Mouse (Mus musculus): Measurements from ENCODE around the gene Iqcf5. TPM values are rescaled to one million over a fixed set of nuclear protein-coding genes. Genes with fewer than 3 reads are reported as not detected.
A peak's percentile ranks its signal among the peaks of the same experiment; 100 is the strongest.

The Iqcf5 gene
- polyA plus RNA-seq, 1 experiment from 2014 or later, result not detected

DNA sequence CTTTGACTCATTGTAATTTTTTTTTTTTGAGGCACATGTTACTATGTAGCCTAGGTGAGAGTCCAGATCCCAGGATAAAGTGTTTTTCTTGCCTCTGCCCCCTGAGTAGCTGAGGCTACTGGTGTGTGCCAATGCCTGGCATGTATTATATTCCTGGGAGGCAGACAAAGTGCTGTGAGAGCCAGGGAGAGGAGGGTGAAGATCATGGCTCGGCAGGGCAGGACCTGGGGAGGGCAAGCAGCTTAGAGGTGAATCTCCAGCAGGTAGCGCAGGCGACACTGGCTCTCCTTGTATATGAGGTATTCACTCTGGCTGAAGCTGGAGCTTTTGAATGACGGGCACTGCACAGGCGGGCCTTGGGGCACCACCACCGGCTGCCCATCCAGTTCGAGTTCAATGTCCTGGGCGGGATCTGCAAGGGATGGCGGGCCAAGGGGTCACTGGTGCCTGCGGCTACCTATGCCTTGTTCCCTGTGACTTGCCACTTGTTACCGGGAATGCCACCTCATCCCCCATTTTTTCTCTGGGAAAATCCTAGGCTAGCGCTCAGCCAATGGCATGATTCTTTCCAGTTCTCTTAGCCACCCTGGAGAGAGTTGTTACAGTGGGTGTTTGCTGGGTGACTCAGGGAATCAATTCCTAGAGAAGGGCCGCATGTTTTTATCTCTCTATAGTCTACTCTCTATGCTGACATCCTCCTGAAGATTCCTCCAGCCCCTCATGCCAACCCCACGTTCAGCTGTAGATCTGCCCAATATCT is 43.2 kb upstream of the Iqcf5 start:
- Histone ChIP-seq H3K9me3 (ENCODE audit: low read depth, low read length) (no peaks in the 10 kb centered on the region), H3K4me2 (peak overlapping the region; percentile 45), H3K9ac (0 out of 2 replicates have a peak overlapping the region, but pooled peaks have one; percentile 6), H3K4me3 (ENCODE audit: low read depth, low read length) (no peak overlapping the region), H3K4me1 (ENCODE audit: insufficient read depth) (peaks cover 9% of the 10 kb centered on the region), H3K27me3 (ENCODE audit: insufficient read depth, low read length) (no peaks in the 10 kb centered on the region), H3K36me3 (ENCODE audit: insufficient read depth) (no peaks in the 10 kb centered on the region), H3K27ac (ENCODE audit: low read depth) (no peak overlapping the region)
- no peak for TF ChIP-seq CTCF (IDR thresholded peaks at IDR 0.05; ENCODE audit: low read depth)
- 69% methylated on average over 14 of the region's 14 CpGs for WGBS
- ATAC-seq (ENCODE audit: insufficient read depth) (no peak), DNase-seq (no peak)

DNA sequence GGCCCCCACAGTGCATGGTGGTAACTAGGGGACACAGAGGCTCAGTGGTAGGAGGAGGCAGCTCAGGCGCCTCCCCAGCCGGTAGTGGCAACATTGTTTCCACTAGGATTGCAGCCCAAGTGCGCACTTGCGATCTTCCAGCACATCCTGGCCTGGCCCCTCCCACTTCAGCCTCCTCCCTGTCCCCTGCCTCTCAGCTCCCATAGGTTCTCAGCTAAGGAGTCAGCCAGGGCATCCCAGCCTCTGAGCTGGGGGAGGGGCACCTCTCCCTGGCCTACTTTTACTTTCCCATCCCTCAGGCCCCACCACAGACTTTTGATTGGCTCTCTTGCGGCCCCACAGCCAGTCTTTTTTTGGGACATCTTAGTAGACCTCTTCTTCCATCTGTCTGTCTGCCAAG is 42.5 kb upstream of the Iqcf5 start:
- WGBS, result 15% methylated on average over 5 of the region's 5 CpGs
- no peak overlapping the region for H3K4me3 ChIP-seq (ENCODE audit: low read depth, low read length)
- H3K9me3 ChIP-seq (ENCODE audit: low read depth, low read length), result no peaks in the 10 kb centered on the region
- TF ChIP-seq CTCF (IDR thresholded peaks at IDR 0.05; ENCODE audit: low read depth), result peak; percentile 16; the same call in 1 of the 2 replicates
- H3K4me1 ChIP-seq (ENCODE audit: insufficient read depth), result peaks cover 13% of the 10 kb centered on the region
- DNase-seq (peak; percentile 77), ATAC-seq (ENCODE audit: insufficient read depth) (peak; percentile 45)
- H3K27ac ChIP-seq (ENCODE audit: low read depth), result no peak overlapping the region
- no peaks in the 10 kb centered on the region for H3K36me3 ChIP-seq (ENCODE audit: insufficient read depth)
- no peak overlapping the region for H3K9ac ChIP-seq
- peak overlapping the region; percentile 45 for H3K4me2 ChIP-seq
- no peaks in the 10 kb centered on the region for H3K27me3 ChIP-seq (ENCODE audit: insufficient read depth, low read length)

DNA sequence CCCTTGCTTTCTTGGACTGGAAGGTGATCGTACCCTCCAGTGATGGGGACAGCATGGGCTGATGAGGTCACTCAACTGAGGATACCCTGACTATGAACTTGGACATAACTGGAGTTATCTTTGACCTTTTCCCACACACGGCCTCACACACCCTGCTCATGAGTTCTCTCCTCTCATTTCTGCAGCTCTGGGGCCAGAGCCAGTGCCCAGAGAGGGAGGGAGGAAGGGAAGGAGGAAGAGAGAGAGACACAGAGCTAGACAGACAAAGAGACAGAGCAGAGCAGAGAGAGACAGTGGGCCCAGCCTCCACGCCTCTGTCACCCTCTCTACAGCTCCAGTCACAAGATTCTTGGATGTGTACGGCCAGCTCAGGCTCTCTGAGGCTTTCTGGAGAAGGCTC is 42.1 kb upstream of the Iqcf5 start:
- Histone ChIP-seq H3K27me3 (ENCODE audit: insufficient read depth, low read length) (no peaks in the 10 kb centered on the region), H3K36me3 (ENCODE audit: insufficient read depth) (no peaks in the 10 kb centered on the region), H3K27ac (ENCODE audit: low read depth) (peak overlapping the region; percentile 52; the same call in 1 of the 2 replicates), H3K9me3 (ENCODE audit: low read depth, low read length) (no peaks in the 10 kb centered on the region), H3K4me3 (ENCODE audit: low read depth, low read length) (no peak overlapping the region), H3K9ac (no peak overlapping the region), H3K4me2 (no peak overlapping the region), H3K4me1 (ENCODE audit: insufficient read depth) (peaks cover 13% of the 10 kb centered on the region)
- WGBS, result 46% methylated on average over 4 of the region's 4 CpGs
- no peak for TF ChIP-seq CTCF (IDR thresholded peaks at IDR 0.05; ENCODE audit: low read depth)
- ATAC-seq (ENCODE audit: insufficient read depth), result no peak
- DNase-seq, result no peak

DNA sequence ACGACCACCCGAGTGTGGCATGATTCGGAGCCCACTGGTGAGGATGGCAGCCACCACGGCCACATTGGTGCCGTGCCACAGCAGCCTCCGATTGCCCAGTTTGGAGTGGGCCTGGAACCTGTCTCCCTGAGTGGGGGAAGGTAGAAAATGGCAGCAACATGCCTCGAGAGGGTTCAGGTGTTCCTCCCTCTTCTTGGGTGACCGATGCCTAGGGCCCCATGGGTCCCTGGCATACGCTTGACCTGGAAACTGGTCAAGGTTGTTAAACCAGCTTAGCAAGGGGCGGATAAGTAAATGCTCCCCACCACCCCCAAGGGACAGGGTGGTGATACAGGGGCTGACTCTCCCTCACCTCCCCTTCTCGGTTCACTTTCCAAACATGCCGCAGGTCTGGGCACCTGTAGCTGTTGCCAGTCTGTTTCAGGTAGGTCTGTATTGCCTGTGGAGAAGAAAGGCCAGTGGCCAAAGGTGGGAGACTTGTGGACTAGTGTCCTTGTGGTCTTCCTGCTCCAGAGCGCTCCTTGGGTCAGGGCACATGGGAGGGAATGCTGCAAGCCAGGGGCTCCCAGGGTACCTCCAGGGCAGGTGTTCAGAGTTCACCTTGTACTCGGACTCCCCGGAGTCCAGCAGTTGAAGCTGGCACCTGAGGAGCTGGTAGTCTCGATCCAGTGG is 41.2 kb upstream of the Iqcf5 start:
- Histone ChIP-seq H3K9me3 (ENCODE audit: low read depth, low read length) (no peaks in the 10 kb centered on the region), H3K4me3 (ENCODE audit: low read depth, low read length) (no peak overlapping the region), H3K4me2 (no peak overlapping the region), H3K36me3 (ENCODE audit: insufficient read depth) (no peaks in the 10 kb centered on the region), H3K4me1 (ENCODE audit: insufficient read depth) (peaks cover 15% of the 10 kb centered on the region), H3K27ac (ENCODE audit: low read depth) (no peak overlapping the region), H3K27me3 (ENCODE audit: insufficient read depth, low read length) (no peaks in the 10 kb centered on the region), H3K9ac (no peak overlapping the region)
- DNase-seq, result no peak
- ATAC-seq (ENCODE audit: insufficient read depth), result no peak
- 81% methylated on average over 16 of the region's 16 CpGs for WGBS
- TF ChIP-seq CTCF (IDR thresholded peaks at IDR 0.05; ENCODE audit: low read depth), result no peak

DNA sequence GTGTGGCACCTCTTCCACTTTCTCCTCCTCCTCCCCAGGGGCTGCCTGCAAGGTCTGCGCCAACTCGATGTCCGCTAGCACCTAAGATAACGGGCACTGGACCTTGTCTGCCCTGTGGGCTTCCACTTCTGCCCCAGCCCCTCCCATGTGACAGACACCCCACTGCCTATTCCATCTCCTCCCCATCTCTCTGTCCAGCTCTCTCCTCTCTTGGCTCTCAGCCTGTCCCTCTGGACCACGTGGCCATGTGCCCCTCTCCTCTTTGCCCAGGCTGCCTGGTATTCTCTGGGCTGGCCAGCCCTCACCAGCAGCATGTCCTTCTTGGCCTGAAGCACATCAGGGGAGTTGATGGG is 40.6 kb upstream of the Iqcf5 start:
- Histone ChIP-seq H3K4me3 (ENCODE audit: low read depth, low read length) (no peak overlapping the region), H3K27me3 (ENCODE audit: insufficient read depth, low read length) (no peaks in the 10 kb centered on the region), H3K4me1 (ENCODE audit: insufficient read depth) (peaks cover 15% of the 10 kb centered on the region), H3K9me3 (ENCODE audit: low read depth, low read length) (no peaks in the 10 kb centered on the region), H3K9ac (no peak overlapping the region), H3K27ac (ENCODE audit: low read depth) (no peak overlapping the region), H3K36me3 (ENCODE audit: insufficient read depth) (no peaks in the 10 kb centered on the region), H3K4me2 (no peak overlapping the region)
- 75% methylated on average over 5 of the region's 5 CpGs for whole genome bisulfite sequencing
- TF ChIP-seq CTCF (IDR thresholded peaks at IDR 0.05; ENCODE audit: low read depth), result no peak
- no peak for ATAC-seq (ENCODE audit: insufficient read depth)
- DNase-seq, result no peak

DNA sequence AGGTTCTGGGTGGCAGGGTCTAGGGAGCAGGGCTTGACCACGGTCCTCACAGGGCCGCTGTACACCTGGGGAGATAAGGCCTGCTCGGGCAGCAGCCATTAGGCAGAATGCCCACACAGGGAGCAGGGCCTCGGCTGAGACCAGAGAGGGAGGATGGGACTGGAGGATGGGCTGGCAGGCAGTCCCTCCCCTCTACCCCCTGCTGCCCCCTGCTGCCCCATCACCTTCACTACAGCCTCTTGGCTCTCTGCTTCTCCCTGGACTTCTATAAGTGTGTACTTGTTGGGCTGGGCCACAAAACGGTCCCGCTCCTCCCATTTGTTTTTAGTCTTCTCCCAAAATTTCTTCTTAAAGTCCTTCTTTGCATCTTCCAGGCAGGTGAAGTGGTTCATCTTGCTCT is 39.9 kb upstream of the Iqcf5 start:
- peak; percentile 86 for TF ChIP-seq CTCF (IDR thresholded peaks at IDR 0.05; ENCODE audit: low read depth)
- H3K27ac ChIP-seq (ENCODE audit: low read depth), result no peak overlapping the region
- H3K4me2 ChIP-seq, result peak overlapping the region; percentile 29
- no peaks in the 10 kb centered on the region for H3K36me3 ChIP-seq (ENCODE audit: insufficient read depth)
- H3K9ac ChIP-seq, result peak overlapping the region; percentile 16
- peaks cover 15% of the 10 kb centered on the region for H3K4me1 ChIP-seq (ENCODE audit: insufficient read depth)
- no peaks in the 10 kb centered on the region for H3K9me3 ChIP-seq (ENCODE audit: low read depth, low read length)
- ATAC-seq (ENCODE audit: insufficient read depth), result peak; percentile 10; the same call in 1 of the 2 replicates
- H3K4me3 ChIP-seq (ENCODE audit: low read depth, low read length), result no peak overlapping the region
- no peaks in the 10 kb centered on the region for H3K27me3 ChIP-seq (ENCODE audit: insufficient read depth, low read length)
- DNase-seq, result peak; percentile 69
- WGBS, result 4% methylated on average over 6 of the region's 6 CpGs

DNA sequence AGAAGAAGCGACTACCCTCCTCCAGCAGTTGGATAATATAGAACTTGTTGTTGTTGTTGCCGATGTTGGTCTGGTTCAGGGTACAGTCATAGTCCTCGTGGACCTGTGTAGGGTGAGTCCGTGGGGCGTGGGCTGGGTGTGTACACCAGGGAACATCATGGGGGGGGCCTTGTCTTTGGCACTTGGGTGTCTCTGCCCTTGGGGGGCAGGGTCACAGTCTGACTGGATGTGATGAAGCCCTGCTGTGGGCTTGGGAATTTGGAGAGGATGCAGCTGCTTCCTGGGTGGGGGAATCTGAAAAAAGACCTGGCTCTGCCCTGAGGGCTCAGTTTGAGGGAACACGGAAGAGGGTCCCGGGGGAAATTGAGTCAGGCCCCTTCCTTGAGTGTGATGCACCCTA is 39.3 kb upstream of the Iqcf5 start:
- ATAC-seq (ENCODE audit: insufficient read depth) (no peak), DNase-seq (no peak)
- Histone ChIP-seq H3K27ac (ENCODE audit: low read depth) (no peak overlapping the region), H3K36me3 (ENCODE audit: insufficient read depth) (no peaks in the 10 kb centered on the region), H3K4me3 (ENCODE audit: low read depth, low read length) (no peak overlapping the region), H3K4me2 (peak overlapping the region; percentile 29), H3K9me3 (ENCODE audit: low read depth, low read length) (no peaks in the 10 kb centered on the region), H3K27me3 (ENCODE audit: insufficient read depth, low read length) (no peaks in the 10 kb centered on the region), H3K4me1 (ENCODE audit: insufficient read depth) (peaks cover 15% of the 10 kb centered on the region), H3K9ac (peak overlapping the region; percentile 16)
- no peak for TF ChIP-seq CTCF (IDR thresholded peaks at IDR 0.05; ENCODE audit: low read depth)
- 65% methylated on average over 7 of the region's 7 CpGs for WGBS

All from lung, embryonic 14.5 days (tissue).